11 mouse cellular contexts compared by ENCODE assay signal in genomic region chr14:71530421-71530820, GRCm38 (mm10).
DNase-seq lines count a peak whose midpoint lies in the region; ATAC-seq and TF ChIP-seq lines count a peak whose summit lies in the region.
"Had no signal": no experiment of that assay in that cellular context is flagged by ENCODE, and none has a peak within 500 bp of the region (broad histone marks: within the 10 kb centered on the region; RNA-seq: fewer than 3 reads in every experiment).

No protein-coding gene starts in this region.

- no peak overlapping the region for H3K9ac ChIP-seq in forebrain, postnatal 0 days
- no peak overlapping the region for H3K9ac ChIP-seq in forebrain, embryonic 16.5 days (replicated peaks; ENCODE audit: low read depth, low read length)
- H3K9ac ChIP-seq: hindbrain, embryonic 14.5 days had no signal

- H3K27me3 ChIP-seq in forebrain, postnatal 0 days (ENCODE audit: insufficient read depth, low read length), result no peaks in the 10 kb centered on the region
- no peaks in the 10 kb centered on the region for H3K27me3 ChIP-seq in forebrain, embryonic 16.5 days (replicated peaks; ENCODE audit: control insufficient read depth, insufficient read depth, low read length)
- no peaks in the 10 kb centered on the region for H3K27me3 ChIP-seq in midbrain, embryonic 10.5 days (ENCODE audit: low read depth, poor library complexity, severe bottlenecking)

- H3K9me3 ChIP-seq in forebrain, postnatal 0 days (ENCODE audit: low read length), result no peaks in the 10 kb centered on the region
- H3K9me3 ChIP-seq in forebrain, embryonic 16.5 days (ENCODE audit: control insufficient read depth, low read length), result no peaks in the 10 kb centered on the region
- H3K9me3 ChIP-seq in midbrain, embryonic 10.5 days (replicated peaks), result no peaks in the 10 kb centered on the region

- no peak overlapping the region for H3K4me2 ChIP-seq in forebrain, postnatal 0 days (ENCODE audit: low read depth)
- no peak overlapping the region for H3K4me2 ChIP-seq in forebrain, embryonic 16.5 days (ENCODE audit: low read length)
- H3K4me2 ChIP-seq: hindbrain, embryonic 14.5 days had no signal

- DNase-seq in forebrain, postnatal 0 days, result peak; percentile 2
- peak; percentile 17 for DNase-seq in layer of hippocampus, adult 11-12 months (ENCODE audit: low spot score)
- DNase-seq in layer of hippocampus, postnatal 25 days (ENCODE audit: extremely low spot score in 1 of 2, low spot score in 1 of 2), result no peak
- DNase-seq in 3134 (ENCODE audit: extremely low read depth, insufficient read length, low spot score), result peak; percentile 6
- peak; percentile 32 for DNase-seq in embryo, embryonic 11 days
- no peak for DNase-seq in testis, postnatal 14 days (ENCODE audit: low spot score)
- DNase-seq in midbrain, embryonic 10.5 days (ENCODE audit: low spot score), result no peak
- DNase-seq: adrenal gland, postnatal 36 days; cerebellum, adult 9-11 months had no signal

- no peak overlapping the region for H3K27ac ChIP-seq in forebrain, postnatal 0 days (ENCODE audit: low read depth, low read length)
- H3K27ac ChIP-seq in forebrain, embryonic 16.5 days (ENCODE audit: low read length), result no peak overlapping the region
- no peak overlapping the region for H3K27ac ChIP-seq in midbrain, embryonic 10.5 days (replicated peaks)
- H3K27ac ChIP-seq: hindbrain, embryonic 14.5 days had no signal

- no peaks in the 10 kb centered on the region for H3K36me3 ChIP-seq in forebrain, postnatal 0 days (ENCODE audit: insufficient read depth)
- H3K36me3 ChIP-seq in forebrain, embryonic 16.5 days (ENCODE audit: control insufficient read depth, insufficient read depth), result no peaks in the 10 kb centered on the region
- H3K36me3 ChIP-seq in midbrain, embryonic 10.5 days, result no peaks in the 10 kb centered on the region

- H3K4me3 ChIP-seq in forebrain, postnatal 0 days (ENCODE audit: low read depth, low read length), result no peak overlapping the region
- no peak overlapping the region for H3K4me3 ChIP-seq in forebrain, embryonic 16.5 days (replicated peaks; ENCODE audit: low read length)
- no peak overlapping the region for H3K4me3 ChIP-seq in midbrain, embryonic 10.5 days

- no peaks in the 10 kb centered on the region for H3K4me1 ChIP-seq in forebrain, postnatal 0 days (ENCODE audit: insufficient read depth)
- H3K4me1 ChIP-seq in forebrain, embryonic 16.5 days (replicated peaks; ENCODE audit: control insufficient read depth, insufficient read depth, low read length), result no peaks in the 10 kb centered on the region
- peaks cover 6% of the 10 kb centered on the region for H3K4me1 ChIP-seq in midbrain, embryonic 10.5 days

- ATAC-seq in forebrain, postnatal 0 days, result no peak
- no peak for ATAC-seq in forebrain, embryonic 16.5 days

- TF ChIP-seq CTCF in forebrain, postnatal 0 days (IDR thresholded peaks at IDR 0.05; ENCODE audit: low read depth), result peak; percentile 45

- WGBS in forebrain, postnatal 0 days, result 80% methylated on average over 6 of the region's 6 CpGs
- 80% methylated on average over 6 of the region's 6 CpGs for WGBS in forebrain, embryonic 16.5 days
- 81% methylated on average over 6 of the region's 6 CpGs for WGBS in midbrain, embryonic 10.5 days

Comparison
In these comparisons a context has a peak if more than half of its experiments do, and no peak if none do; other contexts are left out.
1. DNase-seq: peak in forebrain, postnatal 0 days (single experiment), layer of hippocampus, adult 11-12 months (single experiment), 3134 (single experiment) and embryo, embryonic 11 days (single experiment); none in layer of hippocampus, postnatal 25 days (0 of 2), testis, postnatal 14 days (single experiment) and midbrain, embryonic 10.5 days (single experiment).